Mouse (Mus musculus) brain, adult 2 months (tissue): Measurements from ENCODE around the gene Rnd1.

Experiments used
- DNase-seq: peaks from one replicate; pipeline ENCODE4 v3.0.0; 2011; ENCODE audit warnings: low read depth, low spot score

Rnd1 gene

GRCm38 (mm10) chr15:98680660-98681059 is 3.4 kb upstream of the Rnd1 start:
- DNase-seq: peak; percentile 45

GRCm38 (mm10) chr15:98677977-98678376 is 716 bp upstream of the Rnd1 start:
- DNase-seq: peak; percentile 27

GRCm38 (mm10) chr15:98676471-98676870 is 790 bp downstream of the Rnd1 start:
- peak; percentile 63 for DNase-seq

GRCm38 (mm10) chr15:98675634-98676250 is 1.5 kb downstream of the Rnd1 start:
- peak; percentile 50 for DNase-seq

GRCm38 (mm10) chr15:98674994-98675545 is 2.2 kb downstream of the Rnd1 start:
- DNase-seq: peak; percentile 41

GRCm38 (mm10) chr15:98674284-98674993 is 2.8 kb downstream of the Rnd1 start:
- DNase-seq: peak; percentile 61

GRCm38 (mm10) chr15:98673732-98674131 is 3.5 kb downstream of the Rnd1 start:
- no peak for DNase-seq

GRCm38 (mm10) chr15:98672592-98672991 is 4.7 kb downstream of the Rnd1 start:
- peak; percentile 70 for DNase-seq

- peak; percentile 75 for DNase-seq
Measured at GRCm38 (mm10) chr15:98664042-98664907, 13.0 kb downstream of the Rnd1 start.

- peak; percentile 99 for DNase-seq
Measured at GRCm38 (mm10) chr15:98662567-98663545, 14.4 kb downstream of the Rnd1 start, which contains the start of gene Ddx23. Gene Ddx23, minus strand, starts transcription at chr15:98662894.

- peak; percentile 50 for DNase-seq
Measured at GRCm38 (mm10) chr15:98662198-98662566, 15.1 kb downstream of the Rnd1 start.

- DNase-seq: no peak
Measured at GRCm38 (mm10) chr15:98656982-98657751, 20.1 kb downstream of the Rnd1 start.

GRCm38 (mm10) chr15:98652174-98652573 is 25.1 kb downstream of the Rnd1 start:
- DNase-seq: no peak

GRCm38 (mm10) chr15:98651431-98651830 is 25.8 kb downstream of the Rnd1 start:
- DNase-seq: peak; percentile 56

- peak; percentile 73 for DNase-seq
Measured at GRCm38 (mm10) chr15:98648071-98648470, 29.2 kb downstream of the Rnd1 start.

GRCm38 (mm10) chr15:98647308-98647707 is 30.0 kb downstream of the Rnd1 start:
- DNase-seq: peak; percentile 64

GRCm38 (mm10) chr15:98646737-98647136 is 30.5 kb downstream of the Rnd1 start:
- DNase-seq: no peak

GRCm38 (mm10) chr15:98645057-98646026 is 31.9 kb downstream of the Rnd1 start:
- no peak for DNase-seq

GRCm38 (mm10) chr15:98644406-98644805 is 32.9 kb downstream of the Rnd1 start:
- DNase-seq: no peak
